Mouse (Mus musculus) kidney, postnatal 36 days (tissue): Measurements from ENCODE around the gene Plxna2.

Experiments
- DNase-seq, 2 experiments: peaks; one replicate each; pipeline ENCODE4 v3.0.0; 2021 to 2022; ENCODE audit warnings: mixed read lengths in 2 of 2

Plxna2 gene

DNA sequence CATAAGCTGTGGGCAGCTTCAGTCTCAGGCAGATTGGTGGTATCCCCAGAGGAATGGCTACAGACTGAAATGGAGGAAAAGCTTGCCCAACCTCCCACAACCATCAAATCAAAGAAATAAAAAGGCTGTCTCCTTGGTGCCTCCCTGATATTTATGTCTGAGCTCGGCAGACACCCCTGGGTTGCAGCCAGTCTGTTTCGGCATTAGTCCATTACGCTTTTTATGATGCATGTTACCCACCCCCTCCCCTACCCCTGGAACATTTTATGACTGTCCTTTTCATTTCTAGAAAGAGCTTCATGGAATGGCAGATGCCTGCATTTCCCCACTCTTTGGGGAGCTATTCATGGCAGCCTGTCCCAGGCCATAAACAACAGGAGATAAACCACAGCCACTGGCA lies 47.7 kb downstream of the Plxna2 start:
- no peak for DNase-seq

DNA sequence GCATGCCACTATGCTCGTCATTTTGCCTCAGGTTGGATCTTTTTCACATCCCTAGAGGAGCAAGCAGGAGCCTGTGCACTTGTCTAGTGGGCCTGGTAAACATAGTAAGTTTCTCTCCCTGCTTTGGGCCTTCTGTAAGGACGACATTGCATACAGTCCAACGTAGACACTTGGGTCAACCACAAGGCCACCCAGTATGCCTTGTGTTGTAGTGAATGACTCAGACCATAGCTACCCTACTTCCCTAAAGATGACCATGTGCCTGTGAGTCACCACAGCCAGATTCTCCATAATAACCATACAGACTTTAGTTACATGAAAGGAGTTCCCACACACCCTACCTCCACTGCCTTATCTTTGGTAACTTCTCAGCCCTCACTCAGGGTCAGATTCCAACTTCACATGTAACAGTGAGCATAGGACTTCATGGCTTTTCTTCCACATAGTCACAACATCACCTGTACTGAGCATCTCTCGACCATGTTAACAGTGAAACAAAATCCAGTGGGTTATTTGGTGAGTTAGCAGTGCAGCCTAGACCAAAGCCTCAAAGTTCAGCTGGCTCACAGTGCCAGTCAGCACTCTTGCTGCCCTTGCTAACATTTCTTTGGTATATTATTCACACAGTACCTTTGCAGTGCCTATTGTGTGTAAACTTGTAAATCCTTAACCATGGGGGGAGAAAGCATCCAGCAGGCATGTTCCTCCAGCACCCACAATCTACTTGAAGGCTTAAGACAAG lies 53.9 kb downstream of the Plxna2 start:
- DNase-seq = peak; percentile 39 to 64

DNA sequence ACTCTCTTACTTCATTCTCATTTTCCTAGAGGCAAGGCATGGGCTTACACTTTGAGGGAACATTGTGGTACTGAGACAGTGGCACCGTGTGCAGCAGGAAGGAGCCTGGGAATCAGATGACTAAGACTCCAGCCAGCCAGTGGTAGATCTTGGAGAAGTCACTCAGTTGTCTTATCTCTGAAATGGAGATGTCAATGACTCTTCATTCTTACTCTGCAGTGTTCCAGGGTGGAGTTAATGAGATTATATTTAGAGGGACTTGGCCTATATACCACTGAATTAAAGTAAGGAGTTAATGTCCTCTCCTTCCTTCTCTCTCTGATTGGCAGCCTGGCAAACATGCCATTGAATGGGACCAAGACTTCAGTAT lies 54.5 kb downstream of the Plxna2 start:
- DNase-seq = no peak

DNA sequence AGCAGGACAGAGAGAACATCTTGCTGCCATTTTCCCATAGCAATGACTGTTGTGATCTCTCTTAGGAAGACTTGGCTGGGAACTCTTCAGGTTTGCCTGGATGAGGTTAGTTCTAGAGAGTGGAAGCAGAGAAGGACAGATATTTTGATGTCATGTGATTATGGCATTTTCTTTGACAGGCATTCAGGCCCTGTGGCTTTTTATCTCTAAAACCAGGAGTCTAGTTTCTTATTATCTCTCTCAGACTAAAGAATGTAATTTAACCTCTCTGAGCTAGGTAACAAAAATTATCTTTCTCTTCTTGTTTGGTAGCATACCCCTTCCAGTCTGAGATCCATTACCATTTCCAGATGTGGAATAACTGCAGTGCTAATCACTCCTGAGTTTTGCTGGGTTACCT lies 55.2 kb downstream of the Plxna2 start:
- DNase-seq = no peak

DNA sequence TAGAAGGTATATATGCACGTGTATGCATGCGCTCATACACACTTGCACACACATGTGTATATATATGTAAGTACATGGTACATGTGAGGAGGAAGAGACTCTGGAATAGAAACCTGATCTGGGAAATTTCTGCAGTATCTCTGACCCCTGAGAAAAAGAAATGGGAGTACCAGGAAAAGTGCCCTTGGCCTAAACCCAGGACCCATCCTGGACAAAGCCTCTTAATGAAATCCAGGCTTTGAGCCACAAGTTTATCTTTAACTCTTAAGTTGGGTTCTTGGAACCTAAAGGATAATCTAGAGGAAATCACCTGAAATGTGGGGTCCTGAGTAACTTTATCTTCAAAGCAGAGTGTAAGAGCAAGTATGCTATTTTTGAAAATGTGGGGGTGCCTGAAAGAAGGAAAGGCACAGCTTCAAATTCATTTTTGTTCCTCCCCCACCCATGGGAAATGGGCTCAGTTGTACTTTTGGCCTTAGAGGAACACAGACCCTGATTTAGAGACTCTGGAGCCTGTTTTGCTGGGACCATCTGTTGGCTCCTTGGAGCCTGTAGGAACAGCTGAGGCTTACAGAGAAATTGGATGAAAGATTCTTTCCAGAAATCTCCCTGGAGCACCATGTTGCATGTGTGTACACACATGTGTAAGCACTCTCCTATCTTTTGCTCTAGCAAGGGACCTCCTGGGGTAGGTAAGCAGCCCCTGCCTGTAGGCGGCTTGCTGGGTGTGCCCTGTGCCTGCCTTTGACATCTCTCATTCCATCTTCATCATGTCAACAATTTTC lies 57.3 kb downstream of the Plxna2 start:
- peak; percentile 66 to 71 for DNase-seq

DNA sequence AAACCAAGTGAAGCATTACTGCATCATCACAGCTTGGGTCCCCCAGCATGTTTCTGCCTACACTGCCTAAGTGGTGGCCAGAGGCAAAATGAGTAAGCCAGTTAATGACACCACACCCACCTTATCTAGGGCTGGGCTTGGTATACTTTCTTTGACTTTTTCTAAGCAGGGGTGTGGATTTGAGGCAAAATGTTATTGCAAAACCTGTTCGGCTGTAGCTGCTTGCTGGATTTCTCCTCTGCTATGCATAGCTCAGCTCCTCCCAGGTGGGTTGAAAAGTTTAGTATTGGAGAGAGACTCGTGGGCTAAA lies 57.8 kb downstream of the Plxna2 start:
- no peak for DNase-seq

DNA sequence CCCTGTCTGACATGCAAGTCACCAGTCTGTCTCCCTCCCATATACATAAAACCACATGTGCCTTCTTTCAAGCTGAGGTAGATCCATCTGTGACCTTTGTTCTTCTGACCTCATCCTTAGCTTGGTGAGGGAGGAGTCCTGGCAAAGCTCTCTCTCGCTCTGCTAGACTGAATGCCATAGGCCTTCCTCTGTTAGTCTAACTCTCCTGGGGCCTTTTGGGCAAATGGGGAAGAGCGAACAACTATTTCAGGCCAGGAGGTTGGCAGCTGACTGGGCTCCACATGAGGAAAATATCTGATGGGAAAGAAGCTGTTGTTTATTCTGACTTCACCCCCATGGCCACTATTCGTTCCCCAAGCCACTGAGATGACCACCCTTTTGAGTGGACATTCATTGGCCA lies 59.9 kb downstream of the Plxna2 start:
- peak; percentile 62 to 76 for DNase-seq

DNA sequence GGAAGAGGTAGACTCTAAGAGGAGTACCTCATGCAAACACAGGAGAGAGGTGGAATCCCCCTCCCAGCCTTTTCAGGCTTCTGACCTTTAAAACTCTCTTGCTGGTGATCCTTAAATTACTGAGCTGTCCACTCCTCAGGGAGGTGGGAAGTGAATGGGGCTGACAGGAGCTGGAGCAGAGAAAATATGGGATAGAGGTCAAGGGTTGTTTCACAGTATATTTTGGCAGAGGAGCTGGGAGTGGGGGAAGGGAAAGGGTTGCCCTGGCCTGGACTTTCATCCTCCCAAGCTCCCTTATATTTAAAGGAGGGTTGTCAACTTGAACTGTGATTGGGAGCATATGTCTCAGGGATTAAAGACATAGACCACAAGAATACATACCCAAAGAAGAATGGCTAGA lies 61.1 kb downstream of the Plxna2 start:
- no peak for DNase-seq

DNA sequence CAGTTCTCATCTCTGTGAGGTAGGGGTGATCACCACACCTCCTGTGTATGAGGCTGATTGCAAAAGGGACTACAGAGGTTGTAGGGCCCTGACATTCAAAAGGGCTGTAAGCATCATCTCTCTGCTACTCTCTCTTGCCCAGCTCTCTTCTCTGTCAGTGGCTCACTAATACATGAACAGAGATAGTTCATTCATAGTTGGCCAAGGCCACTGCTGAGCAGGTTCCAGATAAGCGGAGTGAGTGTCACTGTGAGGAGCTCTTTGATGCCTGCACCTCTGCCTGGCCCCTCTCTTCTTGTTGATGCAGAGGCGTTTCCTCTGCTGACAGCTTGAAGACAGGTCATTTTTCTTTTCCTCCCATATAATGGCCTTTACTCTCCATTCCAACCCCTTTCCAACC lies 62.1 kb downstream of the Plxna2 start:
- DNase-seq = no peak

DNA sequence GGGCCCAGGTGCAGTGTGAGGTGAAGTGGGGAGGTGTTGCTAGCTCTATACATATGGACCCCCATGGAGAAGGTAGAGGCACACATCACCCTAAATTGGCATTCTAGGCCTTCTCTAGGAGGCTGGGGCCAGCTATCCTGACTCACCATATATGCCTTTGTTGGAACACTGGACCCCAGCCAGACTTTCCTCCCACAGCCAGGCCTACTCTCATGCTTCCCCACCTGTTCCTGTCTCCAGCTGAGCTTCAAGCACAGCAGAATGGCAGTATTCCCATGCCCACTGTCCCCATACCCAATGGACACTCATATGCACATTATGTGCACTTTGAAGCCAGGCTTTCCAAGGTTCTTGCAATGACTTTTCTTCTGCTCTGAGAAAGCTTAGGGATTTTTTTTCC lies 64.0 kb downstream of the Plxna2 start:
- no peak for DNase-seq

DNA sequence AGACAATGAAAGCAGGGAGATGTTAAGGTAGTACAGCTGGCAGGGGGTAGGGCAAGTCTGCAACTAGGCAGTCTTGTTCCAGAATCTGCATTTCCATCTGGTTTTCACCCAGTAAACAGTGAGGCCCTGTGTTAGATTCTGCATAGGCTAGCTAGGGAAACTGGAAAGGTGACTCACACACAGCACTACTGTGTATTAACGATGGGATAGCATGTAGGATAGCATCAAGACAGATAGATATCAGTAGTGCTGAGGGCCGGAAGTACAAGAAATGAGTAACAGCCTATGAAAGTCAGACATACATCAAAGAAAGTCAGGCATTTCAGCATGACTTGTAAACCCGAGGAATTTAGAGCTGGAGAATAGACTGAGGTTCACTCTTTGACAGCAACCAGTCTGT lies 65.1 kb downstream of the Plxna2 start:
- DNase-seq = no peak

DNA sequence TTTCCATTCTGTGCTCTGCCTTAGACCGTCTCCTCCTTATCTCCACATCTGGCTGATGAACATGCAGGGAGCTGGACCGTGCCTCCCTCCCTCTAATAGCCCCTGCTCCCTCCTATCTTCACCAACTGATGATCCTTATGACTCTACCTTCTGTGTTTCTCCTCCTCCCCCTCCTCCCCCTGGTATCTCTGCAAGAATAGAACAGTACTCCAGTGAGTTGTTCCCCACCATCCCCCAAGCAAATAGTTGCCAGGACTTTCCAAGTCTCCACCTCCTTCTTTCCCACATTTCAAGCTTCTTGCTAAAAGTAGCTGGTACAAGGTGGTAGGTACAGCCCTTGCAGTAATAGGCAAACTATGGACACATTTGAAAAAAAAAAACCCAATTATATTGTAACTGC lies 67.9 kb downstream of the Plxna2 start:
- no peak for DNase-seq

DNA sequence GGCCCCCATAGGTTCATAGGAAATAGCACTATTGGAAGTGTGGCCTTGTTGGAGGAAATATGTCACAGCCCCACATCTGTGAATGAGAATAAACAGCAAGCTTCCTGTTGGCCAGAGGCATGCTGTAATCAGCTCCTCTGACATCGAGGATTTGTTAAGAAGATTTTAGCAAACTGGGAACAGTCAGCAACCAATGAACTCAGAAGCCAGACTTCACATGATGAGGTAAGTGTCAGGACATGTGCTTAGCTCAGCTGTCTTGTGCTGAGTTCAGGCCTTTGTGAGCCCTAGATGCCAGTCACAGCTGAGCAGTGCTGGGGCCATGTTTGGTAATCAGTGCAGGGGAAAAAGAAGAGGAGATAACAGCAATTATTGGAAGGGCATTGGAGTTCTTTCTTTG lies 69.7 kb downstream of the Plxna2 start:
- DNase-seq = no peak

DNA sequence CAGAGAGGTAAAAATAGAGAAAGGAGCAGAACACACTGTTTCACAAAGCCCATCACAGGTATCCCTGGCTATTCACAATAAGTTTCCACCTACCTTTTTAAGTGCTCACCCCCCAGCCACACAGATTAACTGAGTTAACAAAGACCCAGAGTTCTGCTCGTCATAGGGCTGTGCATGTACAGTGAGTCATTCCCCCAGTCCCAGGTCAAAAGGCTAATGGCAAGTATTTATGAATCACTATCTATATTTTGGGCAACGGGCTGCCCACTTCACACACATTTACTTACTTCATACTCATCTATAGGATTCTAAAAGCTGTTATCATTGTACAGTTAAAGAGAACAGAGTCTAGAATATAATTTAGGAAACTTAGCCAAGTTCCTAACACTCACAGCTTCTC lies 70.1 kb downstream of the Plxna2 start:
- no peak for DNase-seq

DNA sequence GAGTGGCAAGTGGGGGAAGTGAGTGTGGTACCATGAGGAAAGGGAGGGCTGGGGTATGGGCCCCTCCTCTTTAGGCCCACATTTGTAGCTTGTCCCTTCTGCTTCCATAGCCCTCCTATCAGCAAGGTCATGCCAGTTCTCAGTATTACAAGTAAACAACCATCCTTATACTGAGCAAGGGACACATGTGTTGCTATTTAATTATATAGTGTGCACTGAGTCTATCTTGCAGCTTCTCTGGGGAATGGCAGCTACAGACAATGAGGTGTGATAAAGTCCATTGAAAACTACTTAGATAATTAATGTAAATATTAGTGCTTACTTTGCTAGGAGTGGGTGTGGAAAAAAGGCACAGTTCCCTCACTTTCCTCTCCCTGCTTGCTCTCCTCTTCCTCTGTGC lies 75.0 kb downstream of the Plxna2 start:
- DNase-seq = no peak

DNA sequence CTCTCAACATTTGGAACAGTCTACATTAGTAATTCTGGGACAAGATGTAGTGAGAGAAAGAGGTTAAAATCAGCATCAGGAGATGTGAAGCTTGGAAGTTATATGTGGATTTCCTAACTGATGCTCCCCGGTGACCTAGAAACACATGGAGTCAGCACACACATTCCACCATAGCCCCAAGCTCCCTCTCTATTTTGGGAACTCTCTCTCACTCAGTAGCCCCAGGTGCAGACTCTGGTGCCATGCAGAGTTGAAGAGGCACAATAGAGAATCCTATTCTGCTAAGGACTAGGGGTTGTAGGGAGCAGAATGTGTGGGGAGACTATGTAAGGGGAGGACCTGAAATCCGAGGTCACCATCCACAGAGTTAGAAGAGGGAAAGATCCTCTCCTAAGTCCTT lies 75.5 kb downstream of the Plxna2 start:
- no peak for DNase-seq

DNA sequence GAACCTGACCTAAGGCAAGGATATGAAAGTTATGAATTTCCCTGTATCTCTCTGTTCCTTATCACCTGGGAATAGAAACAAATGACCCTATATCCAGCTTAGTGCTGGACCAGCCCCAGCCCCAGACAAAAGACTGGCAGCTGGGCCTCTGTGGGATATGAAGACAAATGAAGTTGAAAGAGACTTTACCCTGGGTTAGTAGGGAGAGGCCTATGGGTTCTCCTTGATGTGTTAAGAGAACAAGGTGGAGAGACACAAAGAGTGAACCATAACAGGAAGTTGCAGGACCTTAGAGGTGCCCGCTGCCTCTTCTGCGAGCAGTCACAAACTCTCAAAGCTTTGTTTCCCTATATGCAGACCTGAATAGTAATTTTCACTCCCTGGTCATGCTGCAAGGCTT lies 76.8 kb downstream of the Plxna2 start:
- no peak for DNase-seq

DNA sequence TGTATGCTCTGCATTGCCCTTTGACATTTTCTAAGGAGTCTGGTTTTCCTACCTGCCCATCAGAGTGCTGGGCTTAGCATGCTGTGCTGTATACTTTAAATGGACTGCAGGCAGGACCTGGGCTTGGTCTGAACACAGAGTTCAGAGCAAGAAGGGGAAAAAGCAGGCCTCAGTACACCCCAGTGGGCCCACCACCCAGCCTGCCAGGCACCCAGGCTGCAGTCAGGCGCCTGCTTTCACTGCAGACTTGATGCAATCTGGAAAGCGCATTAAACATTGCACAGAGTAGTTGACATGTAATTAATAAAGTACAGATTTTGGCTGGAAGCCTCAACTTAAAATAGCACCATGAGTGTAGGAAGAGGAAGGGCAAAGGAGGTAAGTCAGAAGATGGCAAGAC lies 79.4 kb downstream of the Plxna2 start:
- DNase-seq = no peak

DNA sequence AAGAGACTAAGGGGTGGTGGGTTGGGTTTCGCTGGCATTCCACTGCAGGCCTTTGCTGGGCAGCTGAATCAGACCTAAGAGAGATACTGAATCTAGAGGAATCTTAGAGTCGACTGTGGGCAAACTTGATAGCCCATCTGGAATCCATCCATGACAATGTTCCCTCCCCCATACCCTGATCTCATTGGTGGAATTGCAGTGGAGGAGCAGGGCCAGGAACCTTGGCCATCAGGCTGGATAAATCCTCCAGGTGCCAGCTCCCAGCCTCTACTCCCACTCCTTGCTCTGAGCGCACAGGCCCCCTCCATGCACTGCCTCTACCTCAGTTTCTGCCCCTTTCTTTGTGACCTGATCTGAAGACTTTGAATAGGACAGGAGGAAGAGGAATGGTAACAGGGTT lies 81.3 kb downstream of the Plxna2 start:
- no peak for DNase-seq

DNA sequence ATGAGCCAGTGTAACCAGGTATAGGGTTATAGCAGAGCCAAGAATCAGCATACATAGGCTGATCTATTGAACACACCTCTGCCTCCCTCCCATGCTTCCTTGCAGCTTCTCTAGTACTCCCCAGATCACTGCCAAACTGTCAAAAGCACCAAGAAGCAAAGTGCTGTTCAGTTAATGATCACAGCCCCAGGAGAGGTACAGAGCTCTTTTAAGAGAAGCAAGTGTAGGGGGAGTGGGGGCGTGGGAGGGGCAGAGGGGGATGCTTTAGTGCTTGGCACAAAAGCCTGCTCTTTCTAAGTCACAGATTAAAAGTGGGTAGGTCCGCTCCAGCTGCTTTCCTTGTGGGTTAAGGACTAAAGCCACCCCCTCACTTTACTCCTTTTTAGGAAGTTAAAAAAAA lies 85.2 kb downstream of the Plxna2 start:
- DNase-seq = no peak

DNA sequence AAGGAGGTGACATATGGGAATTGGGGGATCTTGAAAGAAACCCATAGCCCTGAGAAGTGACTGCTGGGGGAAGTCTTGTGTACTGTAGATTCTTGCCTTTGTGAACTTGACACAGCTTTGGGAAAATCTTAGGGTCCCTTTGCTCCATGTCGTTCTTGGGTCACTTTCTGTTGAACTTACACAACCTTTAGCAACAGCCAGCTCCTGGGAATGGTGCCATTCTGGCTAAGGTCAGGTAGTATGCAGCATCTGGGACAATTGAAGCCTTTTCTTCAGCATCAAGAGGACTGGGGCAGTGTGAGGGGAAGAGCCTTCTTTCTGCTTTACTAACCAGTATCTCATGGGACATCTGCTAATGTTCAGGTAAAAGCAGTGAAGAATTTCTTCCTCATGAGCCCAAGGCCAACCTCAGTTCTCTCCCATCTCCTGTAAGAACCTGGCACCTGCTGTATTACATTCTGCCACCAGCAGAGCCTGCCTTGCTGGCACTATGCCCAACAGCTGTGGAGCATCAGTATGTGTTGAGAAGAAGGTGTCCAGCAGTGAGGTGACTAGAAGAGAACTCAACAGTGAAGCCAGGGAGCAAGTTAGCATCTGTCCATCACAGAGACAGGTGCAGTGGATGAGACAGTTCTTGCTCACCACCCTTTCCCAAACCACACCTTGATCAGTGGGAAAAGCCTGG lies 86.3 kb downstream of the Plxna2 start:
- peak in 1 of 2 experiments; percentile 57 for DNase-seq

DNA sequence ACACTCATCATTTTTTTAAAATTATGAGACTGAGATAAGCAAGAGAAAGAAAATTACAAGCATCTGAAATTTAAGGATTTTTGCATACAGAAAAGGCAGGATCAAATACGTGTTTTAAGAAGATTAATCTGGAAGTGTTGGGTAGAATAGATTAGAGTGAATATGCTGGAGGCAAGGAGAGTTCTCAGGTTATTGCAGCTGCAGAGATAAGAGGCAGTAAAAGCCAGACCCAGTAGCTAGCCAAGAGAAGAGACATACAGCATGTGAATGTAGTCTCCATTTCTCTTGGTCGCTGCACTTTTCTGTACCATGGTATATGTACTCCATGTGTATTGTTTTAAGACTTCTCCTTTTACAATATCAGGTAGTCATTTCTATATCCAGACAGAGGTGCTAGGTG lies 88.5 kb downstream of the Plxna2 start:
- DNase-seq = no peak

DNA sequence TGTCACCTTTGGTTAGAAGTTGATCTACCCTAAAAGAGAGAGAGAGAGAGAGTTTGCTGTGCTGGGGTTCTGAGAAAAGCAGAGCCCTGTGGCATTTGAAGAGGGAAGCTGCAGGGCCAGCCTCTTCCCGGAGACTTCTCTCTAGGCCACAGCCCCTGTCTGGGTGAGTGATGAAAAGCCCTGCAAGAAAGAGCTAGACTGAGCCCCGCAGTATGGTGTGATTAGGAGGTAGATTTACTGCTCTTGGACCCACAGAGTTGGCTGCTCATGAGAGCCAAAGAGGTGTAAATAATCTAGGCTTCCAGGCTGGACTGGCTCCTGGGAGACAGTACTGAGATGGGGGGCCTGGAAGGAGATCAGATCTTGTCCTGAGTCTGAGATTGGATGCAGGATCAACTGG lies 94.4 kb downstream of the Plxna2 start:
- DNase-seq = no peak
